Mouse (Mus musculus): Measurements from ENCODE around the gene H2-K1.

H2-K1 gene

GRCm38 (mm10) chr17:33954646-33955554 lies 45.2 kb downstream of the H2-K1 start:
- DNase-seq (ENCODE audit: extremely low spot score, low spot score): no peak

GRCm38 (mm10) chr17:33953961-33954565 lies 46.1 kb downstream of the H2-K1 start:
- no peak for DNase-seq (ENCODE audit: extremely low spot score, low spot score)

- no peak for DNase-seq (ENCODE audit: extremely low spot score, low spot score)
Observed at GRCm38 (mm10) chr17:33953310-33953709, 46.8 kb downstream of the H2-K1 start.

DNA sequence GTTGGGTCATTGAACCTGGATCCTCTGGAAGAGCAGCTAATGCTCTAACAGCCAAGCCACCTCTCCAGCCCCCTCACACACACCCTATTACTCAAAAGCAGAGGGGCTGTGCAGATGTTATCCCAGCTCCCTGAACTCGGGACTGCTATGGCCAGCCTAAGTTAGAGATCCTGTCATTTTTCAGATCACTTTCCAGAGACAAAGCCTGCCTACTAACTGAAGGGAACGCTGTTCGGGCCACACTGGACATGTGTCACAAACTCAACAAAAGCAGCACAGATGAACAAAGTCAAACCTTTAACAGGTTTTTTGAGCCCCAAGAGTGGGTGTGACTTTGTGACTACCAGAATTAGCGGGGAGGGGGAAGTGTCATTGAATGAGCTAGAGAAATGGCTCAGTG lies 47.3 kb downstream of the H2-K1 start:
- DNase-seq (ENCODE audit: extremely low spot score, low spot score): no peak

DNA sequence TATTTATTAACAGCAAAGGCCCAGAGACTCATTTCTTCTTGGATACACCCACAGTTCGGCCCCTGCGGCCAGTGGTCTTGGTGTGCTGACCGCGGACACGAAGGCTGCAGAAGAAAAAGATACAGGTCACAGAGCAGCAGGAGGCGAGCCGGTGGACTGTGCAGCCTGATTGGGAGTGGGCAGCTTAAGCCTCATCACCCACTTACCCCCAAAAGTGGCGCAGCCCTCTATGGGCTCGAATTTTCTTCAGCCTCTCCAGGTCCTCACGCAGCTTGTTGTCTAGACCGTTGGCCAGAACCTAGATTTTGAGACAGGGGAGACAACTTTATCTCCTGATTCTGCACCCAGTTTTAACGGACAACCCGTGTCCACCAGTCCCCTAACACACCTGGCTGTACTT lies 48.1 kb downstream of the H2-K1 start:
- DNase-seq (ENCODE audit: extremely low spot score, low spot score): peak; percentile 18

DNA sequence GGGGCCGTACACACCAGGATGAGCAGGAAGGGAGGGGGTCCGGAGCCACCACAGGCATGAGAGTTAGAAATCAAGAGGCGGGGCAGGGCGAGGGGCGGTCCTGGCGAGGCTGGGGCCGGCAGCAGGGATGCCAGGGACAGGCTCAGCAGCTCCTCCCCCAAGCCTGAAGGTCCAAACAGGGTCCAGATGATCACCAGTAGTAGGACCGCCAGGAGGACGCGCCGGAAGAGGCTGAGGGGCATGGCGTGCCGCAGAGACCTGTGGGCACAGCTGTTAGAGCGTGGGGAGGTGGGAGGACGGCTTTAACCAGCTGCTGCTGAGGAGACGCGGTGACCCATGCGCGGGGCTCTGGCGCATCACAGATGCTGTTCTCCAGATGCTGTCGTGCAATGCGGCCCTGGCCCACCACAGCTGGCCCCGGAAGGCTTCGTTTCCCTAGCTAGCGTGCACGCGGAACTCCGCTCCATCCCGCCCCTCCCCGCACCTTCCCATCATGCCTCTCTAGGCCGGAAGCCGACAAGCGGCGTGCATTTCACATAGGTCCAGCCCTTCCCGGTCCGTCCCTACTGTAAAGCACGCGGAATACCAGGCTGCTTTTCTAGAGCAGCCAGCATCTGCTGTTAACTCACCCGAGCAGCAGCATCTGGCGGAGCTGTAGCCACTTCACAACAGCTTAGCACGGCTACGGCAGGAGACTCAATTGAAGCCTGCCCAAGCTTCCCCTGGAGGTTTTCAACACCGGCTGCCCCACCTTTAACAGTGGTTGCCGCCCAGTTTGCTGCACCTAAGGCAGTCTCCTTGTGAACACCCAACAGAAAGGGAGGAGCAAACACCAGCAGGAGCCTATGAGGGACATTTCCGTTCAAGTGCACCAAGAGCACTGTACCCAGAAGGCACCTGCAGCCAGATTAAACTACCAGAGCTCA lies 48.9 kb downstream of the H2-K1 start, which contains the start of gene B3galt4:
Gene B3galt4 (minus strand): TSS at position 468 of the 926 bp plus-strand sequence.
- DNase-seq (ENCODE audit: extremely low spot score, low spot score): peak; percentile 89

DNA sequence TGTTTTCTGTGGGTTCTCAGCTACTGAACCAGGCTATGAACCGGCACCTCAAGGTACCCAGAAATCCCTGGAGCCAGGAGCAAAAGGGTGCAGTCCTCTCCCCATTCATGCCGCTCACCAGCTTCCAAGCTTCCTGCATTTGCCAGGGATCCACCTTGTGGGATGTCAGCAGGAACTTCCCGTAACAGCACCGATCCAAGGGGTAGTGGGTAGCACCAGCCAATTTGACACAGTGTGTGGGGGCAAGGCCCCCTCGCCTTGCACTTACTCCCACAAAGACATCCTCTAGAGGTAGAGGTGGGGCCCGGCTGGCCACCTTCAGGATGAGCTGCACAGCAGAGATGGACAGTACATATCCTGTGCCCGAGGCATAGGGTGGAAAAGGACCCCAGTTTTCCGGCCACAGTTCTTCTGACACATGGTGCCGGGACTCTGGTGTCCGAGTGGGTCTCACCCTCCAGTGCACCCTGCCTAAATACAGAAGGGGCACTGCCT lies 50.0 kb downstream of the H2-K1 start:
- no peak for DNase-seq (ENCODE audit: extremely low spot score, low spot score)

- no peak for DNase-seq (ENCODE audit: extremely low spot score, low spot score)
Observed at GRCm38 (mm10) chr17:33948905-33949537, 51.1 kb downstream of the H2-K1 start.

GRCm38 (mm10) chr17:33948090-33948904 lies 51.9 kb downstream of the H2-K1 start:
- DNase-seq (ENCODE audit: extremely low spot score, low spot score): no peak

GRCm38 (mm10) chr17:33947430-33948089 lies 52.6 kb downstream of the H2-K1 start:
- no peak for DNase-seq (ENCODE audit: extremely low spot score, low spot score)

All from neural tube, embryonic 10.5 days (tissue).